Mouse (Mus musculus) intestine, embryonic 15.5 days (tissue): ENCODE data around the gene Poc1b. TPM values are rescaled to one million over a fixed set of nuclear protein-coding genes. Genes with fewer than 3 reads are reported as not detected.
A peak's percentile ranks its signal among the peaks of the same experiment; 100 is the strongest.

Experiments
- ATAC-seq: fragments of 200-750 bp; cut with Nextera tagmentation; 2 replicates; pipeline ENCODE4 v1.8.0; 2017; ENCODE audit warnings: moderate TSS enrichment, moderate library complexity
- H3K27ac ChIP-seq: fragments of 300-500 bp; sonication (generic); 2 replicates; pipeline ENCODE4 v1.5.1; 2015; ENCODE audit warnings: mild to moderate bottlenecking, inconsistent platforms
- H3K27me3 ChIP-seq: fragments of 300-500 bp; sonication (generic); replicated peaks from 2 replicates; pipeline ENCODE4 v1.6.1; 2015; ENCODE audit warnings: inconsistent platforms
- H3K36me3 ChIP-seq: fragments of 300-500 bp; sonication (generic); 2 replicates; pipeline ENCODE4 v1.6.1; 2015; ENCODE audit warnings: inconsistent platforms
- H3K4me1 ChIP-seq: fragments of 300-500 bp; sonication (generic); replicated peaks from 2 replicates; pipeline ENCODE4 v1.6.1; 2015; ENCODE audit warnings: inconsistent platforms
- H3K4me2 ChIP-seq: fragments of 300-500 bp; sonication (generic); replicated peaks from 2 replicates; pipeline ENCODE4 v1.6.1; 2015; ENCODE audit warnings: mild to moderate bottlenecking, inconsistent platforms
- H3K4me3 ChIP-seq: fragments of 300-500 bp; sonication (generic); replicated peaks from 2 replicates; pipeline ENCODE4 v1.5.1; 2015; ENCODE audit warnings: inconsistent platforms
- H3K9ac ChIP-seq: fragments of 300-500 bp; sonication (generic); 2 replicates; pipeline ENCODE4 v1.6.1; 2015; ENCODE audit warnings: inconsistent platforms
- H3K9me3 ChIP-seq: fragments of 300-500 bp; sonication (generic); 2 replicates; pipeline ENCODE4 v1.6.1; 2016; ENCODE audit warnings: inconsistent platforms
- WGBS: fragments of 180-500 bp; shearing (Covaris S2); methylation state at CpG from one replicate; pipeline ENCODE4 v1.1.7; 2015; 5-methylcytosine and 5-hydroxymethylcytosine counted together
- polyA plus RNA-seq: library from polyadenylated mRNA; unstranded; fragments of >200 nt; fragmentation: Nextera tagmentation; extraction: Ambion mirVana; gene quantifications from 2 replicates; pipeline ENCODE4 v1.2.1, GENCODE M21; 2015

Poc1b gene
- 21.2 and 23.3 TPM in 2 replicates for polyA plus RNA-seq

DNA sequence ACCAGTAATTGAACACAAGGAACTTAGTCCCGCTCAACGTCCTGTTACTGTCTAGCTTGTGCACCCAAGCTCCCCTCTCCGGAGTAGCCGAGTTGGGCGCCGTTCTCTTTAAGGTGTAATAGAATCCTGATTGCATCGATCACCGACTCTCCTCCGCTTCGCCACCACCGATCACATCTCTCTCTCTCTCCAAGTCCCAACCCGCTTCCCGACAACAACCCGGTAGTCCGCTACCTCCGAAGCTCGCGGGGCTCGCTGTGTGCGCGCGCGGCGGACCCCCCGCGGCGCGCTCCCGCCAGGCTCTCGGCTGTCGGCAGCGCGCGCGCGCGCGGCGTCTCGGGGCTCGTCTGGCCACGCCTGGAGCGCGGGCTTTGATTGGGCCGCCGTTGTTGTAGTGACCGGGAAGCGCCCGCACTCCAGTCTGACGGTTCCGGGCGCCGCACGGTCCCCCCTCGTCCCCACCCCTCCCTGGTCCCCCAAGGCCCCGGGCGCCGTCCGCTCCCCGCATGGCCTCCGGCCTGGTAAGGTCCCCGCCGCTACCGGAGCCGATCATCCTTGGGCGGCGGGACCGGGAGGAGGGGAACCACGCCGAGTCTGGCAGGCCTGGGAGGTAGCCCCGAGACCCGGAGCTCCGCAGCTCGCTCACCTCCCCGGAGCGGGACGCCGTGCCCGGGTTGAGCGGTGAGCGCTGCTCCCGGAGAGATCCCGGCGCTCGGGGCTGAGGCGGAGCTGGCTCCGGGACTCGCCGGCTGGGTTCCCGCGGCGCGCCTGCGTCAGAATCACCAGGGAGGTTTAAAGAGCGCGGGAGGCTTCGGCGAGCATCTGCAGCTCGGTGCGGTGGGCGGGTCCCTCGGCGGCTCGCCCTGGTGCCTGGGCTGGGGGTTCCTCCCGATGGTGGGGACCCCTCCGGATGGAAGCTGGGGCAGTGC, at the start of gene Poc1b:
Gene Poc1b, plus strand, starts transcription at position 334 of the 929 bp plus-strand sequence.
- peak; percentile 94 for ATAC-seq
- H3K27me3 ChIP-seq = no peaks in the 10 kb centered on the region
- peak within 1 kb of the TSS; percentile 84 for H3K27ac ChIP-seq
- peaks cover 5% of the 10 kb centered on the region; the same call in 1 of the 2 replicates for H3K9me3 ChIP-seq
- peaks cover 7% of the 10 kb centered on the region; the same call in 1 of the 2 replicates for H3K36me3 ChIP-seq
- peaks cover 10% of the 10 kb centered on the region; the same call in 1 of the 2 replicates for H3K4me1 ChIP-seq
- peak within 1 kb of the TSS; percentile 98 for H3K4me3 ChIP-seq
- WGBS = under 1% methylated on average over 105 of the region's 106 CpGs
- peak within 1 kb of the TSS; percentile 91 for H3K9ac ChIP-seq
- peak within 1 kb of the TSS; percentile 96 for H3K4me2 ChIP-seq

DNA sequence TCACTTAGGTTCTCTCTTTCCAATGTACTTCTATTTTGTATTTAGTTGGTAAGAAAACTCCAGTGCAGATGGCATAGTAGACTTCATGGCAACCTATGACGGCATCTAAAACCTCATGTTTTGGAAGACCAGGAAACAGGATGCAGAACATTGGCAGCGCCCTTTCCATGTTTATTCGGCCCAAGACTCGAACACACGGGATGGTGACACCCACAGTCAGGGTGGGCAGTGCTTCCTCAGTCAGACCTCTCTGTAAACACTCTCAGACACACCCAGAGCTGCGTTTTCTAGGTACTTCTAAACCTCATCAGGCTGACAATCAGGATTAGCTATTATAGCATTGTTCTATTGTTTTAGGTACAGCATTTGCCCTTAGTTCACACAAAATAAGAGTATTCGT, 46.2 kb upstream of the Poc1b start:
- Histone ChIP-seq H3K4me1 (no peaks in the 10 kb centered on the region), H3K9ac (no peak overlapping the region), H3K4me2 (no peak overlapping the region), H3K36me3 (no peaks in the 10 kb centered on the region), H3K4me3 (no peak overlapping the region), H3K9me3 (no peaks in the 10 kb centered on the region), H3K27me3 (no peaks in the 10 kb centered on the region), H3K27ac (no peak overlapping the region)
- no peak for ATAC-seq
- whole genome bisulfite sequencing = 83% methylated on average over 7 of the region's 7 CpGs

DNA sequence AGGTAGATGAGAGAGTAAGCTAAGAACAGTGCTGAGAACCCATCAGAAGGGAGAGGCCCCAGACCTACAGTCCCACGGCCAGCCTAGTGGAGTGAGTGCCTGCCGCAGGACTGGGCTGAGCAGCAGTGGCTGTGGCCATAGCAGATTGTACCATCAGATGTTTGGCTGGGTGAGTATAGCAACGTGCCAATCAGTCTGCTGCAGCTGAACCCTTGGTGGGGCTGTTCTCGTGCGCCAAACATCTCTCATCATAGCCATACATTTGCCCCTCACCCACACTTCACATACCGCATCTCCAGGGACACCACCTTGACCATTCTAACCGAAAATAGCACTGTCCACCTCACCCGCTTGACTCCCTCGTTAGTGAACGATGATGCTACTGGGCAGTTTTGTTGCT, 45.4 kb upstream of the Poc1b start:
- ATAC-seq = no peak
- no peaks in the 10 kb centered on the region for H3K27me3 ChIP-seq
- no peak overlapping the region for H3K4me2 ChIP-seq
- no peak overlapping the region for H3K4me3 ChIP-seq
- WGBS = 93% methylated on average over 10 of the region's 10 CpGs
- H3K9me3 ChIP-seq = no peaks in the 10 kb centered on the region
- no peak overlapping the region for H3K9ac ChIP-seq
- no peaks in the 10 kb centered on the region for H3K4me1 ChIP-seq
- no peak overlapping the region for H3K27ac ChIP-seq
- H3K36me3 ChIP-seq = no peaks in the 10 kb centered on the region

DNA sequence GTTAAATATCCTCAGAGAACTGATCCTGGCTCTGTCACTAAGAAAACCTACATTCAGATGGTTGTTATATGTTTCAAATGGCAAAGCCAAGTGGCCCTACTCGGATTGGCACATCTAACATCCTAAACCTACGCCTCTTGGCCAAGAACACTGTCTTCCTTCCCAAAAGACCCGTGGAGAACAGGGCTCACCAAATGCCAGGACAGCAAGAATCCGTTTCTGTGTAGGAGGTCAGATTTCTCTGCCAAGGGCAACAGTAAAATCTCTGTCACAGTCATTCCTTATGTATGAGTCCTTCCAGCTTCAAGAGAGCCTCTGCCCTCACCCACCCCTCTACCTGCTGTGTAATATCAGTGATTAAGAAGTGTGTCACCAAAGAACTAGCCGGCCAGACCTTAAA, 44.3 kb upstream of the Poc1b start:
- H3K27ac ChIP-seq = no peak overlapping the region
- 82% methylated on average over 5 of the region's 5 CpGs for WGBS
- ATAC-seq = no peak
- H3K36me3 ChIP-seq = no peaks in the 10 kb centered on the region
- H3K27me3 ChIP-seq = no peaks in the 10 kb centered on the region
- H3K4me3 ChIP-seq = no peak overlapping the region
- no peaks in the 10 kb centered on the region for H3K4me1 ChIP-seq
- H3K9me3 ChIP-seq = no peaks in the 10 kb centered on the region
- no peak overlapping the region for H3K9ac ChIP-seq
- no peak overlapping the region for H3K4me2 ChIP-seq

DNA sequence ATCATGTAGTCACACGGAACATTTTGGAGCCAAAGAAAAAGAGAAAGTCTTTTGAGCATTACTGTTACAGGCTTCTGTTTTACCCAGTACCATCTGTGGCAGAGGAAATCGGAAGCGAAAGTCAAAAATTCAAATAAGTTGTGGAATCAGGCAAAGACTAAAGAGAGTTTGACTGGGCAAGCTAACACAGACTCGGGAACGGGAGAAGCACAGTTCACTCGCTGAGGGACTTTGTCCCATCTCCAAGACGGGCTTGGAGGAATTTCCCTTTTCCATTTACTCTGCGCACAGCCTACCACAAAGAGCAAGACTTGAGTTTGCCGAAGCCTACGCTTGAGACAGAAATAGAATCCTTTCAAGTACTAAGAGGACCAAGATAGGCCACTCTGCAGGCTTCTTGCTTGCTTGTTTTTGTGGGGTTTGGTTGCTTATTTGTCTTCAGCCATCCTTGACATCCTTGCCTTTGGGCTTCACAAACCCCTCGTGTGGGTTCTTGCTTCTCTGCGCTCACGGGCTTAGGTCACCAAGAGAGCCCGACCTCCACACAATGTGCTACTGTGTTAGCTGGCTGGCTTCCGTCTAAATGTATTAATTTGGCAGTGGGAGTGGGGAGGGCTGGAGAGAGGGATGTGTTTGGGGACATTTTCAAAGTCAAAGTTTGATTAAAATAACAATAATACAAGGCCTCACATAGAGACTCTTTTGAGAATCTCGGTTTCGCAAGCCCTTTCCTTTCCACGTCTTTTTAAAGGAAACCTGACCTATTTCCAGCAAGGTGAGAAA, 30.5 kb upstream of the Poc1b start:
- Histone ChIP-seq H3K4me2 (no peak overlapping the region), H3K36me3 (no peaks in the 10 kb centered on the region), H3K4me1 (no peaks in the 10 kb centered on the region), H3K9me3 (no peaks in the 10 kb centered on the region), H3K9ac (no peak overlapping the region), H3K4me3 (no peak overlapping the region), H3K27ac (no peak overlapping the region), H3K27me3 (no peaks in the 10 kb centered on the region)
- WGBS = 85% methylated on average over 18 of the region's 18 CpGs
- no peak for ATAC-seq

DNA sequence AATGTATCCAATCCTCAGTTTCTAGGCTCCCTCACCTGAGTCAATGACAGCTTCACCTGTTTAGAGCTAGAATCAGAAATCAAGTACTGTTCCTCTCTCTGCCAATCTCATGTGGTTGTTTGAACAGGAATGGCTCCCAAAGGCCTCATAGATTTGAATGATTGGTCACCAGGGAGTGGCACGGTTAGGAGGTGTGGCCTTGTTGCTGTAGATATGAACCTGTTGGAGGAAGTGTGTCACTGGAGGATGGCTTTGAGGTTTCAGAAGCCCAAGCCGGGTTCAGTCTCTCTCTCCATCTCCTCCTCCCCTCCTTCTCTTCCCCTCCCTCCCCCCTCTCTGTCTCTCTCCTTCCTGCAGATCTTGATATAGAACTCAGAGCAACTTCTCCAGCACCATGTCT, 28.2 kb upstream of the Poc1b start:
- no peak for ATAC-seq
- Histone ChIP-seq H3K9me3 (no peaks in the 10 kb centered on the region), H3K4me1 (no peaks in the 10 kb centered on the region), H3K4me3 (no peak overlapping the region), H3K27me3 (no peaks in the 10 kb centered on the region), H3K4me2 (no peak overlapping the region), H3K27ac (no peak overlapping the region), H3K9ac (no peak overlapping the region), H3K36me3 (no peaks in the 10 kb centered on the region)
- WGBS = 74% methylated on average over 2 of the region's 2 CpGs

DNA sequence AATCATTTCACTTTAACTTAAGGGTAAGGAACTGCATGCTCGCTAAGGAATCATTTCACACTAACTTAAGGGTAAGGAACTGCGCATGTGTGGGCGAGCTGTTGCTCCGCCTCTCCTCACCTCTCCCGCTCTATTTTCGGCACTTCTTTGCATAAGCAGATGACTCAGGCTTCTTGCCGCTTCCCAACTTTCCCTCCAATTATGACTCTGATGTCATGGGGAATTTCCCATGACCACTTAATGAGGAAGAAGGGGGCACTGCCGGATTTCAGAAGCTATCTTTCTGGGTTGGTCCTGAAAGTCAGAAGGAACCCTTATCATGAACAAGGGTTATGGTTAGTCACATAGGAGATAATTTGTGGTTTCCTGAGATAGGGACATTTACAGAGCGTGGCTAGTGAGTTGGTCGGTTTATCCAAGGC, 25.3 kb upstream of the Poc1b start:
- Histone ChIP-seq H3K27ac (no peak overlapping the region), H3K36me3 (no peaks in the 10 kb centered on the region), H3K9ac (no peak overlapping the region), H3K4me2 (no peak overlapping the region), H3K9me3 (no peaks in the 10 kb centered on the region), H3K4me3 (no peak overlapping the region), H3K4me1 (no peaks in the 10 kb centered on the region), H3K27me3 (no peaks in the 10 kb centered on the region)
- no peak for ATAC-seq
- WGBS = 82% methylated on average over 10 of the region's 10 CpGs

DNA sequence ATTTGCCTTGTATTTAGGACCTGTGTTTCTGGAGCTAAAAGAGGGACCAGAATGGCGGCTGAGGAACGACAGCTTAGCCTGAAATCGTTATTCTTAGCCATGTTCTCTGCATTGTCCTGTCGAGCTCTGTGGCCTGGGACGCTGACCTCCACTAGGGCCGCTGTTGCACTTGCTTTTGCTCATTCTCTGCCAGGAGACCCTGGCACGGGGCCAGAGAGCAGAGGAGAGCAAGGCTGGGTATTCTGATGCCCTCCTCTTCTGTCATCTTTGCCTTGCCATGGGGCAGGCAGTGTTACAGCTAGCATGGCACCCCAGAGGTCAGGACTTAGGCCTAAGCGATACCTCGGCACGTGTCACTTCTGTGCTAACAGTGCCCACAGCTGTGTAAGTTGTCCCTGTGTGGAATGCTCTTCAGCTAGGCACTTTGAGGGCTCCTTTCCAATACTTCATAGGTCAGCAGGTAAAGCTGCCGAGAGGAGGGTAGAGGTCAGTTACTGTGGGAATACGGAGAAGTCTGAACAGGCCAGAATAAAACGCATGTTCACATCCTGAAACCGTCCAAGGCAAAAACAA, 23.3 kb upstream of the Poc1b start:
- Histone ChIP-seq H3K9me3 (no peaks in the 10 kb centered on the region), H3K4me1 (no peaks in the 10 kb centered on the region), H3K4me2 (no peak overlapping the region), H3K27me3 (no peaks in the 10 kb centered on the region), H3K9ac (no peak overlapping the region), H3K4me3 (no peak overlapping the region), H3K27ac (no peak overlapping the region), H3K36me3 (no peaks in the 10 kb centered on the region)
- ATAC-seq = no peak
- 84% methylated on average over 14 of the region's 14 CpGs for WGBS

DNA sequence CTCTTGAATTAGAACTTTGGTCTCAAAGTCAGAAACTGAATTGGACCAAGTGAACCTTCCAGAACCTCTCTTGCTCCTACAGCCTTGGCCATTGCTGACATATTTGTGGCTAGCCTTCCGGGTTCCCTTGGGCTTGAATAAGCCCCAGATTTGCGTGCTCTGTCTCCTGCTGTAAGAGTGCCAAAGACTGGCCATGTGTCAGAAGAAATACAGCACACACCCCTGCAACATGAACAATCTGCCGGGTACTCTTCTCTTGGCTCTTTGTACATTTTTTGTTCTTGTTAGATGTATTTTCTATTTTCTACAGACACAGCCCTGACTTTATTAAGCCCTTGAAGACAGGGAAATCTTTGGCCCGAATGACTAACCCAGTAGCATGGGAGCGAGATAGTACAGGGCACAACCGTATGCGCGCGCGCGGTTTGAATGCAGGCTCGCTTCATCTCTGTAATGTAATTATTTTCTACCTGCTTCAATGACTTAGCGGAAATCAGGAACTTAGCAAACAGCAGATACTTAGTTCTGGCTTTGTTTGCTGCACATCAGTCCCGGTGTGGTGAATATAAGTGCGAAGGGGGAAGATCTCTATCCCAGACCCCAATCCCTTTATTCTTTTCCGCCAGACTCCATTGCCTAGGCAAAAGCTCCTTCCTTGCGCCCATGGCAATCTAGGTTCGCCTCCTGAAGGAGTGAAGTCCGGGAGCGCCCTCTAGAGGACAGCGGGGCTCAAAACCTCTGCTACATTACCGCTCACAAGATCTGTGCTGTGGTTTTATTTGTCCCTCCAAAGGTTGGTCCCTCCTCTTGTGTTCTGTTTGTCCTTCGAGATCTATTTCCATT, 22.2 kb upstream of the Poc1b start:
- peak; percentile 80 for ATAC-seq
- no peak overlapping the region for H3K4me3 ChIP-seq
- 47% methylated on average over 23 of the region's 23 CpGs for WGBS
- 0 out of 2 replicates have a peak overlapping the region, but pooled peaks have one; percentile 4 for H3K4me2 ChIP-seq
- H3K27me3 ChIP-seq = no peaks in the 10 kb centered on the region
- no peaks in the 10 kb centered on the region for H3K36me3 ChIP-seq
- H3K4me1 ChIP-seq = no peaks in the 10 kb centered on the region
- no peak overlapping the region for H3K27ac ChIP-seq
- H3K9me3 ChIP-seq = no peaks in the 10 kb centered on the region
- H3K9ac ChIP-seq = no peak overlapping the region

DNA sequence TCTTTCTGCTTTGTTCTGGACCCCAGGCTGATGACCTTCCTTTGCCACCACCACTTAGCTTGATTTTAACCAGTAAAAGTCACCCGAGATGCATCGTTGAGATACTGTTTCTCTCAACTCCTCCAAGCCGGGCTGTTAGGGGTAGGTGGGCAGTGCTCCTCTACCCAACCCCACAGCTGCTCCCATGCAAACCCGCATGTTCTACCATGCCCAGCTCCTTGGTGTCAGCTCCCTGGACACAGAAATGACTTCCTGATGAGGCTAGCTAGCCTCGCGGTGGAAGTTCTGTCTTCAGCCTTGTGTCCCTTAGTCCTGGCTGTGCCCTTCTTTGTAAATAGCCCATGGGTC, 21.6 kb upstream of the Poc1b start:
- no peak for ATAC-seq
- H3K36me3 ChIP-seq = no peaks in the 10 kb centered on the region
- H3K27me3 ChIP-seq = no peaks in the 10 kb centered on the region
- no peaks in the 10 kb centered on the region for H3K4me1 ChIP-seq
- no peak overlapping the region for H3K27ac ChIP-seq
- 61% methylated on average over 6 of the region's 6 CpGs for WGBS
- H3K4me3 ChIP-seq = no peak overlapping the region
- H3K9me3 ChIP-seq = no peaks in the 10 kb centered on the region
- 0 out of 2 replicates have a peak overlapping the region, but pooled peaks have one; percentile 4 for H3K4me2 ChIP-seq
- H3K9ac ChIP-seq = no peak overlapping the region

DNA sequence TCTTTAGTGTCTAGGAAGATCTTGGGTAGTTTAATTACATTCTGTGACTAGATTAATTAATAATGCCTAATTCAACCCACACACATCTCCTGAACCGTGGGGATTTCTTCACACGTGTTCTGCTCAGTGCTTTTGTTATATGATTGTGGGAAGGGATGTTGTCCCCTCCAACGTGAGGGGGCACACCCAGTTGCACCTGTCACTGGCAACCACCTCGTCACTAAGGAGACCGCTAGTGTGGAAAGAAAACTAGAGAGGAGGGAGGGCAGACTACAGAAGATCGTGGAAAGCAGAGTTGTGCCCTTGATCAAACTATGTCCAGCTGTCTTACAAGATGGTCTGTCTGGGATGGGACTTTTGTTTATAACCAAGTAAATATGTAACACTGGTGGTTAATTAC, 20.8 kb upstream of the Poc1b start:
- Histone ChIP-seq H3K27me3 (no peaks in the 10 kb centered on the region), H3K4me1 (no peaks in the 10 kb centered on the region), H3K4me3 (no peak overlapping the region), H3K27ac (no peak overlapping the region), H3K9ac (no peak overlapping the region), H3K9me3 (no peaks in the 10 kb centered on the region), H3K36me3 (no peaks in the 10 kb centered on the region), H3K4me2 (no peak overlapping the region)
- WGBS = 69% methylated on average over 6 of the region's 6 CpGs
- no peak for ATAC-seq
